Mouse (Mus musculus) midbrain, postnatal 0 days (tissue): ENCODE measurements around the gene Scml4. TPM values are rescaled to one million over a fixed set of nuclear protein-coding genes. Genes with fewer than 3 reads are reported as not detected.

Source experiments
- ATAC-seq: fragments of 200-750 bp; cut with Nextera tagmentation; 2 replicates; pipeline ENCODE4 v1.8.0; 2017; ENCODE audit warnings: moderate number of reproducible peaks, mild to moderate bottlenecking, moderate TSS enrichment, moderate library complexity; ENCODE audit not compliant: low FRiP score
- DNase-seq: peaks from one replicate; pipeline ENCODE4 v3.0.0-alpha.2; 2015; ENCODE audit warnings: low spot score
- H3K27ac ChIP-seq: fragments of 300-500 bp; sonication (generic); 2 replicates; pipeline ENCODE4 v1.5.1; 2014; ENCODE audit warnings: low read depth, mild to moderate bottlenecking, low read length, mixed read lengths
- H3K27me3 ChIP-seq: fragments of 300-500 bp; sonication (generic); 2 replicates; pipeline ENCODE4 v1.6.1; 2014; ENCODE audit warnings: low read length, control low read depth, mixed read lengths; ENCODE audit not compliant: insufficient read depth
- H3K36me3 ChIP-seq: fragments of 300-500 bp; sonication (generic); 2 replicates; pipeline ENCODE4 v1.6.1; 2014; ENCODE audit warnings: low read length, control low read depth, mixed read lengths; ENCODE audit not compliant: insufficient read depth
- H3K4me1 ChIP-seq: fragments of 300-500 bp; sonication (generic); 2 replicates; pipeline ENCODE4 v1.6.1; 2014; ENCODE audit warnings: mild to moderate bottlenecking, control low read depth, antibody characterized with exemption, low read length, mixed read lengths; ENCODE audit not compliant: insufficient read depth
- H3K4me2 ChIP-seq: fragments of 300-500 bp; sonication (generic); 2 replicates; pipeline ENCODE4 v1.6.1; 2014; ENCODE audit warnings: low read depth, mild to moderate bottlenecking, low read length, mixed read lengths; ENCODE audit not compliant: poor library complexity, severe bottlenecking
- H3K4me3 ChIP-seq: fragments of 300-500 bp; sonication (generic); 2 replicates; pipeline ENCODE4 v1.5.1; 2014; ENCODE audit warnings: low read depth, mild to moderate bottlenecking, low read length, moderate library complexity
- H3K9ac ChIP-seq: fragments of 300-500 bp; sonication (generic); replicated peaks from 2 replicates; pipeline ENCODE4 v1.6.1; 2014; ENCODE audit warnings: mild to moderate bottlenecking, low read length, moderate library complexity, mixed read lengths; ENCODE audit not compliant: poor library complexity, severe bottlenecking
- H3K9me3 ChIP-seq: fragments of 300-500 bp; sonication (generic); 2 replicates; pipeline ENCODE4 v1.6.1; 2016; ENCODE audit warnings: low read length, control low read depth
- CTCF ChIP-seq: IDR thresholded peaks from 2 replicates; pipeline ENCODE4 v1.5.1; 2016; ENCODE audit warnings: antibody characterized with exemption, mild to moderate bottlenecking
- WGBS: fragments of 180-500 bp; shearing (Covaris S2); extraction: QIAGEN DNeasy Blood & Tissue Kit; methylation state at CpG from one replicate; pipeline ENCODE4 v1.1.7; 2014; 5-methylcytosine and 5-hydroxymethylcytosine counted together
- polyA plus RNA-seq: library from polyadenylated mRNA; unstranded; fragments of >200 nt; fragmentation: Nextera tagmentation; extraction: Ambion mirVana; gene quantifications from 2 replicates; pipeline ENCODE4 v1.2.1, GENCODE M21; 2015
- total RNA-seq: library from RNA; depleted of rRNA; stranded (reverse); fragments of >200 nt; gene quantifications from 2 replicates; pipeline ENCODE4 v1.2.3, GENCODE M21; 2014

Scml4 gene
- total and polyA plus RNA-seq, 2 experiments from 2014 or later: 12.9 to 57.1 TPM

- peak; percentile 57 for DNase-seq
- Histone ChIP-seq H3K4me3 (no peak overlapping the region), H3K4me1 (no peaks in the 10 kb centered on the region), H3K27ac (peak overlapping the region; percentile 48; the same call in 1 of the 2 replicates), H3K36me3 (peaks cover 8% of the 10 kb centered on the region; the same call in 1 of the 2 replicates), H3K4me2 (no peak overlapping the region), H3K9ac (no peak overlapping the region), H3K9me3 (no peaks in the 10 kb centered on the region), H3K27me3 (no peaks in the 10 kb centered on the region)
- WGBS: 7% methylated on average over 4 of the region's 4 CpGs
- peak; percentile 62; the same call in 1 of the 2 replicates for ATAC-seq
- TF ChIP-seq CTCF: no peak
These were observed 26.1 kb upstream of the Scml4 start for GRCm38 (mm10) chr10:42833871-42834727.

DNA sequence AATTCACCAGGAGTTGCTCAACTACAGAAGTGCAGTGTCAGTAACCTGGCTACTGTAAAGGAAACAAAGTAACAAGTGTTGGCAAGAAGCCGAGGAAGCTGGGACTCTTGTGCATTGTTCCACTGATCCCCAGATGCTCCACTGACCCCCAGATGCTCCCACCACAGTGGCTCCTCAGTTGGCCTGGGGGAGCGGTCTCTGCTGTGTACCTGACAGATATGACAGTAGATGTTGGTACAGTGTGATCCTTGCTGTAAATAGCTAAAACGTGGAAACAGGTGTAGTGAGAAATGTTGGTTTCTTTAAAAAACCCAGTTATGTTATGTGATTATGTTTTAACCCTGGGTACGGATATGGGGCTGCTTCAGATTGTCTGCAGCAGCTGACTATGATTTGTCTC is 22.1 kb upstream of the Scml4 start:
- no peak for ATAC-seq
- 89% methylated on average over 4 of the region's 4 CpGs for WGBS

GRCm38 (mm10) chr10:42838736-42839135 is 21.4 kb upstream of the Scml4 start:
- no peaks in the 10 kb centered on the region for H3K36me3 ChIP-seq
- H3K27ac ChIP-seq: no peak overlapping the region
- H3K27me3 ChIP-seq: no peaks in the 10 kb centered on the region
- no peaks in the 10 kb centered on the region for H3K9me3 ChIP-seq
- no peak overlapping the region for H3K4me3 ChIP-seq
- H3K4me2 ChIP-seq: no peak overlapping the region
- no peak for TF ChIP-seq CTCF
- no peak for ATAC-seq
- H3K4me1 ChIP-seq: no peaks in the 10 kb centered on the region
- no peak overlapping the region for H3K9ac ChIP-seq
- DNase-seq: no peak
- WGBS: 97% methylated on average over 2 of the region's 2 CpGs

More for the DNA sequence above, 22.1 kb upstream of the Scml4 start:
- H3K9ac ChIP-seq: no peak overlapping the region
- H3K4me1 ChIP-seq: no peaks in the 10 kb centered on the region
- H3K27ac ChIP-seq: no peak overlapping the region
- no peaks in the 10 kb centered on the region for H3K9me3 ChIP-seq
- no peaks in the 10 kb centered on the region for H3K36me3 ChIP-seq
- TF ChIP-seq CTCF: no peak
- no peak for DNase-seq
- H3K4me3 ChIP-seq: no peak overlapping the region
- H3K4me2 ChIP-seq: no peak overlapping the region
- H3K27me3 ChIP-seq: no peaks in the 10 kb centered on the region

DNA sequence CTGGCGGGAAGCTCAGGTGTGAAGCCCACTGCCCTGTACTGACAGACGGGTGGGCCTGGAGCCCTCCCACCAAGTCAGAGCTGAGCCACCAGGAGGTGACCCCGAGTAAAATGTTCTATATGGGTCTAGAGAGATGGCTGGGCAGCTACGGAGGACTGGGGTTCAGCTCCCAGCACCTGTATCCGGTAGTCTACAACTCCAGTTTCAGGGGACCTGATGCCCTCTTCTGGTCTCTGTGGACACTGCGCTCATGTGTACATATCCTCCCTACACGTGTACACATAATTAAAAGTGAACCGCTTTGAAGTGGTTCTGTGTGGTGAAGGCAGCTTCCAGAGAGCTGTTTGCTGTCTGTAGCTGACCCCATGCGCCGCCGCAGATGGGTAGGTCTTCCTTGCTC is 20.1 kb upstream of the Scml4 start:
- ATAC-seq: no peak
- no peak overlapping the region for H3K9ac ChIP-seq

DNA sequence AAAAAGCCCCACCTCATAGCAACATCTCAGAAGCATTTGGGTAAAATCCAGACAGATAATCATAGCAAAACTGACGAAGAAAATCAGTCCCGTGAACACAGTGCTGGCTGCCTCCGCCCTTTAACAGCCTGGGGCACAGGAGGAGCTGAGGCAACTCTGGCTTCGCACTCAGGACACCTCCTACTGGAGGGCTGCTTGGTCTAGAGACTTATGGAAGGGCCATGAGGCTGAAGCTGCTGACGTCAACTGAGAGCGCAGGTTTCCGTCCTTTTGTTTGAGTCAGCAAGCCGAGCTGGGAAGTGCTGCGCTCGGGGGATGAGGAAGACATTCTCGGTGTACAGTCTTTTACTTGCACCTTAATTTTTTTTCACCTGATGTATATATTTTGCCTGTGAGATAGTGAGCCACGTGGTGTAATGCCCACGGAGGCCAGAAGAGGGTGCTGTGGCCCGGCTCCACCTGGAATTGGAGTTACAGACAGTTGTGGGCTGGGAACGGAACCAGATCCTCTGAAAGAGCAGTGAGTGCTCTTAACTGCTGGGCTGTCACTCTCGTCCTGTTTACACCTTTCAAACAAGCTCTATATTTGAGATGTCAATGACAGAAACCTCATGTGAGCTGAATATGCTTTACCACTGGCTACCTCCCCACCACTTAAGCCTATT is 18.5 kb upstream of the Scml4 start:
- ATAC-seq (no peak), DNase-seq (no peak)
- H3K9ac ChIP-seq: no peak overlapping the region
- peak; percentile 57 for TF ChIP-seq CTCF
- H3K4me1 ChIP-seq: no peaks in the 10 kb centered on the region
- no peak overlapping the region for H3K4me2 ChIP-seq
- no peaks in the 10 kb centered on the region for H3K9me3 ChIP-seq
- 71% methylated on average over 16 of the region's 16 CpGs for WGBS
- no peaks in the 10 kb centered on the region for H3K36me3 ChIP-seq
- no peak overlapping the region for H3K4me3 ChIP-seq
- H3K27me3 ChIP-seq: no peaks in the 10 kb centered on the region
- no peak overlapping the region for H3K27ac ChIP-seq

More for the DNA sequence above, 20.1 kb upstream of the Scml4 start:
- no peak overlapping the region for H3K4me3 ChIP-seq
- DNase-seq: no peak
- H3K36me3 ChIP-seq: no peaks in the 10 kb centered on the region
- H3K27me3 ChIP-seq: no peaks in the 10 kb centered on the region
- H3K9me3 ChIP-seq: no peaks in the 10 kb centered on the region
- H3K4me1 ChIP-seq: no peaks in the 10 kb centered on the region
- no peak overlapping the region for H3K4me2 ChIP-seq
- TF ChIP-seq CTCF: no peak
- 96% methylated on average over 11 of the region's 11 CpGs for WGBS
- H3K27ac ChIP-seq: no peak overlapping the region

DNA sequence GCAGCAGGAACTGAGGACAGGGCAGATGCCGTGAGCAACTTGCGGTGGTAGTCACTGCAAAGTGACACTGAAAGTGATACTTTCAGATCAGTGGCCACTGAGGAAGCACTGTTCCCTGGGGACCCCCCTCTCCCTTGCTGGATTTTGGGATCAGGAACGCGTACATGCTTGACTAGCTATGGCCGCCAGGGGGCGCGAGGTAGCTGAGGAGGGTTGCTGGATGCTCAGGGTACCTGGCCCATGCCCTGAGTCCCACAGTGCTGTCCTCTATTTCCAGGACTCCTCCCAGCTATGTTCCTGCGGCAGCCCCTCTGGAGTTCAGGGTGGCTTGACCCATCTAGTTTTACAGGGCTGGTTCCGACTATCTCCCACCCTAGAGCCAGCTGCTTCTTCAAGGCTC is 17.8 kb upstream of the Scml4 start:
- no peaks in the 10 kb centered on the region for H3K4me1 ChIP-seq
- H3K36me3 ChIP-seq: no peaks in the 10 kb centered on the region
- no peak overlapping the region for H3K4me2 ChIP-seq
- DNase-seq (peak; percentile 63), ATAC-seq (peak; percentile 29; the same call in 1 of the 2 replicates)
- 28% methylated on average over 5 of the region's 9 CpGs for WGBS
- peak; percentile 79 for TF ChIP-seq CTCF
- H3K9ac ChIP-seq: no peak overlapping the region
- no peak overlapping the region for H3K4me3 ChIP-seq
- H3K9me3 ChIP-seq: no peaks in the 10 kb centered on the region
- H3K27me3 ChIP-seq: no peaks in the 10 kb centered on the region
- H3K27ac ChIP-seq: no peak overlapping the region
